Mouse (Mus musculus) left cerebral cortex, postnatal 4 days (tissue): ENCODE results near the gene Spdye4a. TPM values are rescaled to one million over a fixed set of nuclear protein-coding genes. Genes with fewer than 3 reads are reported as not detected.
"Not testable (repeated sequence)": the region's sequence is repeated elsewhere in the genome, so short reads cannot be mapped to it uniquely, and the experiment has no call there.

Experiments used
- DNase-seq: peaks from one replicate; pipeline ENCODE4 v3.0.0-alpha.2; 2022
- intact Hi-C: fragments of 180-260 bp; cut with DNase I; formaldehyde crosslinking; loops from one replicate; pipeline ENCODE4 v1.15.1; 2025
- total RNA-seq, 2 experiments: library from RNA; stranded (reverse); gene quantifications; 2 replicates each; pipeline ENCODE4 v1.2.3; 2021

The Spdye4a gene
- total RNA-seq, 2 experiments from 2014 or later: not detected

- intact Hi-C loops: no loop called here
- no peak for DNase-seq
Observed at GRCm38 (mm10) chr5:143236036-143236435, 9.3 kb upstream of the Spdye4a start.

- intact Hi-C loops: loop anchor here (2.0 kb wide), 1 partner anchor 54 kb away; the partner anchor contains the start of genes Rbak and Spdye4b
- DNase-seq: peak; percentile 96
Observed at GRCm38 (mm10) chr5:143235028-143235693, 8.5 kb upstream of the Spdye4a start, which contains the start of gene Zfp12. Gene Zfp12, plus strand, starts transcription at chr5:143235163.

GRCm38 (mm10) chr5:143222287-143222686 lies 4.4 kb downstream of the Spdye4a start:
- intact Hi-C loops: no loop called here
- DNase-seq: no peak

GRCm38 (mm10) chr5:143220996-143221395 lies 5.7 kb downstream of the Spdye4a start:
- intact Hi-C loops: no loop called here
- no peak for DNase-seq

GRCm38 (mm10) chr5:143213832-143214231 lies 12.9 kb downstream of the Spdye4a start:
- intact Hi-C loops: no loop called here
- DNase-seq: no peak

- intact Hi-C loops: no loop called here
- no peak for DNase-seq
Observed at GRCm38 (mm10) chr5:143205015-143205414, 21.7 kb downstream of the Spdye4a start.

GRCm38 (mm10) chr5:143196506-143196905 lies 30.2 kb downstream of the Spdye4a start:
- intact Hi-C loops: no loop called here
- no peak for DNase-seq

- intact Hi-C loops: no loop called here
- no peak for DNase-seq
Observed at GRCm38 (mm10) chr5:143195166-143195565, 31.5 kb downstream of the Spdye4a start.

GRCm38 (mm10) chr5:143194747-143195146 lies 31.9 kb downstream of the Spdye4a start:
- intact Hi-C loops: loop anchor here (5.0 kb wide), 1 partner anchor 33 kb away; the partner anchor contains the start of gene Spdye4a
- DNase-seq: not testable (repeated sequence)

GRCm38 (mm10) chr5:143192806-143193205 lies 33.9 kb downstream of the Spdye4a start:
- intact Hi-C loops: loop anchor here (5.0 kb wide), 1 partner anchor 34 kb away; the partner anchor contains the start of gene Spdye4a
- DNase-seq: no peak

- intact Hi-C loops, DNase-seq: not testable (repeated sequence)
Observed at GRCm38 (mm10) chr5:143188014-143188413, 38.7 kb downstream of the Spdye4a start.

- DNase-seq: peak; percentile 94
- intact Hi-C loops: loop anchor here (2.0 kb wide), 1 partner anchor 54 kb away; the partner anchor contains the start of gene Zfp12
Observed at GRCm38 (mm10) chr5:143180255-143181076, 46.2 kb downstream of the Spdye4a start, which contains the start of the genes Rbak and Spdye4b. Gene Rbak, minus strand, starts transcription at chr5:143180775. Gene Spdye4b, plus strand, starts transcription at chr5:143181017.

GRCm38 (mm10) chr5:143179179-143179578 lies 47.5 kb downstream of the Spdye4a start:
- DNase-seq: peak; percentile 17
- intact Hi-C loops: no loop called here

- intact Hi-C loops: no loop called here
Observed at GRCm38 (mm10) chr5:143177541-143178200, 49.0 kb downstream of the Spdye4a start.

GRCm38 (mm10) chr5:143175970-143176369 lies 50.7 kb downstream of the Spdye4a start:
- no peak for DNase-seq
- intact Hi-C loops: no loop called here

More at GRCm38 (mm10) chr5:143177541-143178200, 49.0 kb downstream of the Spdye4a start:
- no peak for DNase-seq

Other genes starting within 250 kb of the Spdye4a start
- gene Rnf216, start 113.9 kb downstream of the Spdye4a start, total RNA-seq: 10 to 100 TPM; 41.9 to 42.5 TPM
- under 1 TPM; 0.06 to 0.18 TPM for gene Olfr718-ps1, start 79.3 kb downstream of the Spdye4a start, total RNA-seq
- 10 to 100 TPM; 19.6 to 25.5 TPM for gene Rbak, start 46.1 kb downstream of the Spdye4a start, total RNA-seq
- gene Spdye4b, start 45.9 kb downstream of the Spdye4a start, total RNA-seq: under 1 TPM in 1 of 2 experiments, not detected in 1; 0.18 TPM
- gene Zfp12, start 8.3 kb upstream of the Spdye4a start, total RNA-seq: 10 to 100 TPM; 24.9 to 29.5 TPM
- 10 to 100 TPM; 29.5 to 30.2 TPM for gene Zfp316, start 43.1 kb upstream of the Spdye4a start, total RNA-seq
- 10 to 100 TPM in 1 of 2 experiments, 1 to 10 TPM in 1; 8.5 to 10.1 TPM for gene Zfp853, start 66.7 kb upstream of the Spdye4a start, total RNA-seq
- 10 to 100 TPM; 26.0 to 29.9 TPM for gene E130309D02Rik, start 88.5 kb upstream of the Spdye4a start, total RNA-seq
- 10 to 100 TPM; 37.9 to 44.8 TPM for gene Zdhhc4, start 102.4 kb upstream of the Spdye4a start, total RNA-seq
- 1 to 10 TPM; 3.7 to 4.1 TPM for gene Grid2ip, start 130.4 kb upstream of the Spdye4a start, total RNA-seq
- gene Kdelr2, start 176.9 kb upstream of the Spdye4a start, total RNA-seq: 10 to 100 TPM; 61.0 to 64.9 TPM
- 10 to 100 TPM; 16.7 to 17.4 TPM for gene Daglb, start 237.7 kb upstream of the Spdye4a start, total RNA-seq